Mouse (Mus musculus) G1E (cell line): ENCODE measurements around the gene Ltbp1.

Experiments
- CTCF ChIP-seq: IDR thresholded peaks from 2 replicates; pipeline ENCODE4 v1.5.1; 2012; ENCODE audit warnings: low read depth, low read length, inconsistent platforms, mixed read lengths
- GATA1 ChIP-seq: IDR thresholded peaks from 2 replicates; pipeline ENCODE4 v1.6.1; 2012; ENCODE audit warnings: borderline replicate concordance, low read length, inconsistent platforms, mixed read lengths
- GATA2 ChIP-seq: IDR thresholded peaks from 2 replicates; pipeline ENCODE4 v1.6.1; 2012; ENCODE audit warnings: low read depth, low read length, inconsistent platforms, borderline replicate concordance
- POLR2AphosphoS5 ChIP-seq: IDR thresholded peaks from 2 replicates; pipeline ENCODE4 v1.6.1; 2012; ENCODE audit warnings: low read depth, low read length, inconsistent platforms; ENCODE audit not compliant: insufficient replicate concordance
- TAL1 ChIP-seq: conservative IDR thresholded peaks from 2 replicates; pipeline ENCODE4 v1.6.1; 2012; ENCODE audit warnings: low read depth, low read length, inconsistent platforms, mixed read lengths

DNA sequence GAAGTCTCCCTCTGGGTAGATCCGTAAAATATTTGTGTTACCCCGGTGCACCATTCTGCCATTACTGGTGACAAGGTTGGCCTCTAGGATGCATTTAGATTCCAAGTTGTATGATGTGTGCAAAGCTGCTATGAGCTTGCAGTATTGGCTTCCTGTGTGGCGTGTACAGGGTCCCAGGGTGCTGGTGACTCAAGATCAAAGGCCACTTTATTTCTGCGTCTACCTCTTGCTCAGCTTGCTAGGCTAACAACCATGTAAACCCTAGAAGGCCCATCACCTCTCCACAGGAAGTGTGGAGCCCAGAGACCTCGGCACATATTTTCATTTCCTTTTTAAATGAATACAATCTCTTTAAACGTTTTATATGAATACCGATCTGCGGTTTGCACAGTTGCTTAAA, 96.6 kb downstream of the Ltbp1 start:
- no peak for TF ChIP-seq CTCF
- TF ChIP-seq GATA1: no peak
- no peak for TF ChIP-seq TAL1
- no peak for TF ChIP-seq POLR2AphosphoS5
- TF ChIP-seq GATA2: no peak
